Mouse (Mus musculus): ENCODE results near the gene Zfp182. TPM values are rescaled to one million over a fixed set of nuclear protein-coding genes. Genes with fewer than 3 reads are reported as not detected.

The Zfp182 gene
- 10 to 100 TPM; 19.1 to 29.7 TPM for total RNA-seq (2023)

GRCm38 (mm10) chrX:21061866-21062543, at the start of gene Zfp182:
Gene Zfp182, minus strand, starts transcription at chrX:21062316.

GRCm38 (mm10) chrX:21088983-21089866, 27.1 kb upstream of the Zfp182 start, which contains the start of gene Zfp300:
Gene Zfp300, minus strand, starts transcription at chrX:21089527.

GRCm38 (mm10) chrX:21068106-21068505, 6.0 kb upstream of the Zfp182 start, which contains the start of gene Spaca5:
Gene Spaca5, plus strand, starts transcription at chrX:21068406.

Other genes with a start within 250 kb of the Zfp182 start
- gene Timp1, start 192.2 kb downstream of the Zfp182 start, total RNA-seq (2023), result not detected
- under 1 TPM; 0.18 to 0.32 TPM for gene Syn1, start 141.3 kb downstream of the Zfp182 start, total RNA-seq (2023)
- gene Cfp, start 130.8 kb downstream of the Zfp182 start, total RNA-seq (2023), result 10 to 100 TPM; 28.6 to 45.4 TPM
- gene Elk1, start 111.7 kb downstream of the Zfp182 start, total RNA-seq (2023), result 10 to 100 TPM; 17.0 to 24.4 TPM
- gene Uxt, start 100.3 kb downstream of the Zfp182 start, total RNA-seq (2023), result 10 to 100 TPM; 41.4 to 42.0 TPM
- gene Spaca5, start 6.1 kb upstream of the Zfp182 start, total RNA-seq (2023), result not detected
- gene Zfp300, start 27.2 kb upstream of the Zfp182 start, total RNA-seq (2023), result 1 to 10 TPM in 1 of 2 experiments, under 1 TPM in 1; 0.78 to 1.1 TPM
- not detected for gene Ssxa1, start 53.5 kb upstream of the Zfp182 start, total RNA-seq (2023)
- gene Gm21876, start 113.3 kb upstream of the Zfp182 start, total RNA-seq (2023), result not detected

Data from B cell, adult 67 days (primary cell).